Mouse (Mus musculus): Measurements from ENCODE around the gene Mesd.

GRCm38 (mm10) chr7:83877088-83877487, 7.2 kb upstream of the Mesd start:
- TF ChIP-seq CTCF (IDR thresholded peaks at IDR 0.05; ENCODE audit: borderline replicate concordance, insufficient read depth, low read depth, low read length) = no peak
- no peak for TF ChIP-seq POLR2A (IDR thresholded peaks at IDR 0.05; ENCODE audit: borderline replicate concordance, insufficient read depth, low read length)

Data from cerebellum, adult 2 months (tissue).